Mouse (Mus musculus) CH12.LX (cell line): Measurements from ENCODE around the gene Akap1.

Source experiments
- CHD2 ChIP-seq: IDR thresholded peaks from 2 replicates; pipeline ENCODE4 v1.6.1; 2011; ENCODE audit warnings: low read length, improper control_type of control experiment
- CTCF ChIP-seq, 2 experiments: IDR thresholded peaks in 1 of 2; conservative IDR thresholded peaks in 1 of 2; 2 replicates each; pipeline ENCODE4 v1.5.1; 2011 to 2012; ENCODE audit warnings: low read depth in 2 of 2, low read length in 2 of 2, improper control_type of control experiment in 1 of 2, inconsistent platforms in 1 of 2, mild to moderate bottlenecking in 1 of 2, moderate library complexity in 1 of 2
- ETS1 ChIP-seq: conservative IDR thresholded peaks from 2 replicates; pipeline ENCODE4 v1.6.1; 2012; ENCODE audit warnings: low read depth, mild to moderate bottlenecking, inconsistent platforms, low read length, improper control_type of control experiment, moderate library complexity
- MXI1 ChIP-seq: IDR thresholded peaks from 2 replicates; pipeline ENCODE4 v1.6.1; 2011; ENCODE audit warnings: mild to moderate bottlenecking, low read depth, low read length, improper control_type of control experiment
- MYC ChIP-seq: IDR thresholded peaks from 2 replicates; pipeline ENCODE4 v1.6.1; 2011; ENCODE audit warnings: low read depth, mild to moderate bottlenecking, improper control_type of control experiment, low read length
- POLR2A ChIP-seq: IDR thresholded peaks from 2 replicates; pipeline ENCODE4 v1.6.1; 2011; ENCODE audit warnings: low read depth, mild to moderate bottlenecking, improper control_type of control experiment, low read length
- RAD21 ChIP-seq: IDR thresholded peaks from 2 replicates; pipeline ENCODE4 v1.6.1; 2011; ENCODE audit warnings: low read depth, mild to moderate bottlenecking, low read length, improper control_type of control experiment, moderate library complexity
- UBTF ChIP-seq: IDR thresholded peaks from 2 replicates; pipeline ENCODE4 v1.6.1; 2012; ENCODE audit warnings: low read depth, mild to moderate bottlenecking, inconsistent platforms, low read length, improper control_type of control experiment, moderate library complexity
- USF2 ChIP-seq: conservative IDR thresholded peaks from 2 replicates; pipeline ENCODE4 v1.6.1; 2011; ENCODE audit warnings: low read depth, low read length, improper control_type of control experiment

- TF ChIP-seq CTCF (conservative IDR thresholded peaks at IDR 0.05 in 1 of 2, IDR thresholded peaks at IDR 0.05 in 1 of 2; ENCODE audit: low read depth in 2 of 2, low read length in 2 of 2) = no peak
- TF ChIP-seq POLR2A = no peak
- TF ChIP-seq MYC = no peak
- TF ChIP-seq MXI1 = no peak
- no peak for TF ChIP-seq ETS1
- TF ChIP-seq RAD21 = no peak
- TF ChIP-seq UBTF = no peak
- no peak for TF ChIP-seq CHD2
- no peak for TF ChIP-seq USF2
Measured at GRCm38 (mm10) chr11:88820742-88821576, 43.4 kb downstream of the Akap1 start.
